Mouse (Mus musculus) G1E (cell line): ENCODE measurements at regions not wholly inside any gene's neighbourhood (a gene's known extent, or its start where the extent isn't known, plus 50 kb on each side); places are given as distances from the start of the nearest gene placed in this dataset.

ENCODE experiments used
- CTCF ChIP-seq: IDR thresholded peaks from 2 replicates; pipeline ENCODE4 v1.5.1; 2012; ENCODE audit warnings: low read depth, low read length, inconsistent platforms, mixed read lengths
- GATA1 ChIP-seq: IDR thresholded peaks from 2 replicates; pipeline ENCODE4 v1.6.1; 2012; ENCODE audit warnings: borderline replicate concordance, low read length, inconsistent platforms, mixed read lengths
- TAL1 ChIP-seq: conservative IDR thresholded peaks from 2 replicates; pipeline ENCODE4 v1.6.1; 2012; ENCODE audit warnings: low read depth, low read length, inconsistent platforms, mixed read lengths

DNA sequence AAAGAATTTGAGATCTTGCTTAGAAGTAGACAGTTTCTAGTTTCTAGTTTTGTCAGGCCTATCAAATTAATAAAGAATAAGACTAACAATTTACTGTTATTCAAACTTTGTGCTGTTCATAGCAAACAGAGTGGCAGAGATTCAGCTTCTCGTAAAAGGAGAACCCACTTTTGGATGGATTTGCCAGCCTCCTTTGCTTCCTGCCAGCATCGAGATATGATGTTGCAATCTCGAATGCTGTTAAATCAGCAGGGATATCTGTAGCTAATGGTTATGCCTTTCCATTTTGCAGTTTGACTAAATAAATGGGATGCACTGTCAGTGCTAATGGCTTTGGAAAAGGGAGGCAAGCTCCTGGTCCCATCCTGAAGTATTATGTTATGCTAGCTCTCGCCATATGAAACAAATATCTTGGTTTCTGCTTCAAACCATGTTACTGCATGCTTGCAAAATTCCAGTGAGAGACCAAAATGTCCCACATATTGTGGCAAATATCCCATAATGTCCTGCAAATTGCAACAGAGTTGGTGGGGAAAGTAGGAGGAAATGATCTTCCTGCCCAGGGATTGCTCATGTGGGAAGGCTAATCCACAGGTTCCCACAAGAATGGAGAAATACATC is 199.9 kb upstream of the Zeb2 start:
- TF ChIP-seq GATA1 (no peak), TAL1 (no peak), CTCF (no peak)
